Mouse (Mus musculus) adrenal gland, postnatal 14 days (tissue): ENCODE measurements at regions not wholly inside any gene's neighbourhood (a gene's known extent, or its start where the extent isn't known, plus 50 kb on each side); places are given as distances from the start of the nearest gene placed in this dataset.

Experiments
- DNase-seq: peaks from one replicate; pipeline ENCODE4 v3.0.0; 2021; ENCODE audit warnings: mixed read lengths

DNA sequence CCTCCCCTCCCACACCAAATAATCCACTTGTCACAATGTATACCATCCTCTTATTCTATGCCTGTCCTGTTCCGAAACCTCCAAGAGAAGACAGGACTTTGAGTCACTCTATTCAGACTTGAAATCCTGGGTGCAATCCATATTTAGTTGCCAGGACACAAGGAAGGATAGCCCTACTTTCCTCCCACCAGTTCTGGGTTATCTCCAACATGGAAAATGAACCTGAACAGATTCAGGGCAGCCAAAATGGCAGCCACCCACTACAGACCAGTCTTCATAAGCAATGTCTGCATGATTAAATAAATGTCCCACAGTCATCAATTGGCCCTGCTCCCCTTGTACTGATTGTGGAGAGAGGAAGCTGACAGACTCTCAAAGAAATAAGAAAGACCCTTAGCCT lies 110.6 kb upstream of the Adra1d start:
- no peak for DNase-seq

GRCm38 (mm10) chr2:131672223-131672622 lies 110.1 kb upstream of the Adra1d start:
- DNase-seq, result no peak

- no peak for DNase-seq
Observed at GRCm38 (mm10) chr2:131670876-131671275, 108.8 kb upstream of the Adra1d start.

DNA sequence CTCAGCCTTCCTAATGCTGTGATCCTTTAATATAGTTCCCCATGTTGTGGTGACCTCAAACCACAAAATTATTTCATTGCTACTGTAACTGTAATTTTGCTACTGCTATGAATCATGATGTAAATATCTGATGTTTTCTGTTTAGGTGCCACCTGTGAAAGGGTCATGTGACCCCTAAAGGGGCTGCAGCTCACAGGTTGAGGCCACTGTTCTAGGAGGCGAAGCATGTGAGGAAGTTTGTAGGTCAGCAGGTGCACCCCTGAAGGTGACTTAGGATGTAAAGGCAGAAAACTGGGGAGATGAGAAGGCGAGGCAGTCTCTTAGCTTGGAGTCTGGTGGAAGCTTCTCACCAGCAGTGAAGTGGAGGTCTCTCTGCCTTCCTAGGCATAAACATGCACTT lies 105.8 kb upstream of the Adra1d start:
- no peak for DNase-seq

GRCm38 (mm10) chr2:131666841-131667364 lies 104.8 kb upstream of the Adra1d start:
- DNase-seq, result no peak

GRCm38 (mm10) chr2:131664575-131664974 lies 102.5 kb upstream of the Adra1d start:
- DNase-seq, result no peak

- DNase-seq, result no peak
Observed at GRCm38 (mm10) chr2:131663199-131663809, 101.2 kb upstream of the Adra1d start.

DNA sequence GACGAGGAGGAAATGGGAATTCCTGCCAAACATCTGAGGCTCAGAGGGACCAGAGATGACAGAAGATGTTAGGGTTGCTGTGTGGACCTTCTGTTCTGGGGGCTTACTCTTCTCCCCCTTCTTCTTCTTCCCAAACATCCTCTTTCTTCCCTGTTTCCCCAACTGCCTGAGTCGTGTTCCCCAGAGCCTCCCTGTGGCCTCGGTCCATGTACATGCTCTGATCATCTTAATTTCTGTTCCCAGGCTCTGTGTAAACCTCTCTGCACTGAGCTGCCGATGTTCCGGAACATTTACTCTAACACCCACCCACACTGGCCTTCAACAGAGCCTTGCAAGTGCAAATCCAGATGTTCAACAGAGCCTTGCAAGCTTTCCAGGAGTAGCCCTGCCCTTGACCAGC lies 90.1 kb upstream of the Adra1d start:
- DNase-seq, result no peak

- DNase-seq, result no peak
Observed at GRCm38 (mm10) chr2:131650611-131651153, 88.6 kb upstream of the Adra1d start.

DNA sequence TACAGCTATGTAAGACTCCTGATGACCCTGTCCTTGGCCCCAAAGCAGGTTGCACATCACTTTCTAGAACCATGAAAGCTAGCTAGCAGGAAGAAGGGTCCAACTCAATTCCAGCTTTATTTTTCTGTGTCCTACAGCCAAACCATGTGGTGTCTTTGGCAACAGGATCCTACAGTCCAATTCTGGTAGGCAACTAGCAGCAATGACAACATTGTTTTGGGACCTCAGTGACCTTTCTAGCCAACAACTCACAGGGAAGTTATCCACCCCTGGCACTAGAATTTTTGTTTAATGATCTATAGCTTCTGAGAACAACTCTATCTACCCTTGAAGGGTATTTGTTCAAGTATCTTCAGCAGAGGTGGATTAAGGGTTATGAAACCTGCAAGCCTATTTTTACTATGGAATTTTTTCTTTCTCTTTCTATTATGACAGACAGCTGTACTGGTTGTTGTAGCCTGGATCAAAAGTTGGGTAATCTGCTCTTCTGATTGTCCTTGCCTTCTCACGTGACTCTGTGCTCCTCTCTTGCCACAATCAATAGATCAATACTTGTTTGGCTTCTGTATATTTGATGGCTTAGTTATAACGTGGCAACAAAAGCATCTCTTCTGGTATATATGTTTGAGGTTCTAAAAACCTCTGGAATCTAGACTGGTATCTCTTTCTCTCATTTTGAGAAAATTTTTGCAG lies 82.2 kb upstream of the Adra1d start:
- no peak for DNase-seq

- DNase-seq, result no peak
Observed at GRCm38 (mm10) chr2:131642456-131642855, 80.4 kb upstream of the Adra1d start.

GRCm38 (mm10) chr2:131638996-131639605 lies 77.0 kb upstream of the Adra1d start:
- DNase-seq, result no peak

- no peak for DNase-seq
Observed at GRCm38 (mm10) chr2:131635791-131636190, 73.7 kb upstream of the Adra1d start.

- no peak for DNase-seq
Observed at GRCm38 (mm10) chr2:131617916-131618315, 55.8 kb upstream of the Adra1d start.

DNA sequence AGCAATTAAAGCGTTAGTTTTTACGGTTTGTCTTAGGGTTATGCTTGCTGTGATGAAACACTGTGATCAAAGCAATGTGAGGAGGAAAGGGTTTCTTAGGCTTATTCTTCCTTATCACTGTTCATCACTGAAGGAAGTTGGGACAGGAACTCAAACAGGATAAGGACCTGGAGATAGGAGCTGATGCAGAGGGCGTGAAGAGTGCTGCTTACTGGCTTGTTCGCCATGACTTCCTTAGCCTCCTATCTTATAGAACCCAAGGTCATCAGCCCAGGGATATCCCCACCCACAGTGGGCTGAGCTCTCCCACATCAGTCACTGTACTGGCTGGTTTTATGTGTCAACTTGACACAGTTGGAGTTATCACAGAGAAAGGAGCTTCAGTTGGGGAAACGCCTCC lies 50.4 kb upstream of the Adra1d start:
- no peak for DNase-seq
